Mouse (Mus musculus) adrenal gland, adult 10 weeks (tissue): Measurements from ENCODE around the gene Slfn5. TPM values are rescaled to one million over a fixed set of nuclear protein-coding genes. Genes with fewer than 3 reads are reported as not detected.

Experiments
- polyA plus RNA-seq: library from polyadenylated mRNA; stranded (reverse); fragments of 350-450 nt; fragmentation: Illumina TruSeq; extraction: RNeasy Lipid Tissue Mini Kit (QIAGEN cat#74804); gene quantifications from one replicate; pipeline ENCODE4 v1.2.3, GENCODE M21; 2014; ENCODE audit warnings: low read depth, low replicate concordance

The Slfn5 gene
- 57.6 TPM for polyA plus RNA-seq

DNA sequence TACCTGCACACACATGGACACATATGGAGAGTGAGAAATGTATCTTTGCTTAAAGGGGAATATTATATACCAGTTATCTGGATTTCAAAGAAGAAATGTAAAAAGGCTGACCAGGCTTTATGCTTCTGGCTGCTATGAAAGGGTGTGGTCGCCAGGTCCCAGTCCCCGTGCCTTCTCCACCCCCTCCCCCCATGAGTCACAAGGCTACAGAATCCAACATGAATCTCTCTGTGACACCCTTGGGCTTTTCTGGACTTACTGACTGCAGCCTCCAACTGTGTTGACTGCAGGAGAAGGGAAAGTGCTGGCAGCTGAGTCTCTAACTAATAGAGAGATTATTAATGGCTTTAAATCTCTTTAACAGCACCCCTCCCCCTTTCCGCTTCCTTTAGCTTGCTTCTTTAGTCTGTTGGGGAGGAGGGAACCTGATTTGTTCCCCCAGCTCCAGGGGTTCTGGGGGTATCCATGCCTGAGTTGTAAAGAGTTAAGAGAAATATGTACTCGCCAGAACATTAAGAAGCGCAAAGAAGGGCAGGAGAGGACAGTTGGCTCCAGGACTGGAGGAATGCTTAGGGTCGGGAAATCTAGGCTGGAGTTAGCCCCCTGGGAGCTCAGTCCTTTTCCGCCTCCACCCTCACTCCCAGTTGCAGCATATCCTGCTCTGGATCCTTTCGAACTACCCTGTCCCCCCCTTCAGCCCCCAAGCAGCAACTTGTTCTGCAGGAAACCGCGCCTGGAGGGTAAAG, at the start of gene Slfn5:
Gene Slfn5, plus strand, starts transcription at position 614 of the 746 bp plus-strand sequence.

DNA sequence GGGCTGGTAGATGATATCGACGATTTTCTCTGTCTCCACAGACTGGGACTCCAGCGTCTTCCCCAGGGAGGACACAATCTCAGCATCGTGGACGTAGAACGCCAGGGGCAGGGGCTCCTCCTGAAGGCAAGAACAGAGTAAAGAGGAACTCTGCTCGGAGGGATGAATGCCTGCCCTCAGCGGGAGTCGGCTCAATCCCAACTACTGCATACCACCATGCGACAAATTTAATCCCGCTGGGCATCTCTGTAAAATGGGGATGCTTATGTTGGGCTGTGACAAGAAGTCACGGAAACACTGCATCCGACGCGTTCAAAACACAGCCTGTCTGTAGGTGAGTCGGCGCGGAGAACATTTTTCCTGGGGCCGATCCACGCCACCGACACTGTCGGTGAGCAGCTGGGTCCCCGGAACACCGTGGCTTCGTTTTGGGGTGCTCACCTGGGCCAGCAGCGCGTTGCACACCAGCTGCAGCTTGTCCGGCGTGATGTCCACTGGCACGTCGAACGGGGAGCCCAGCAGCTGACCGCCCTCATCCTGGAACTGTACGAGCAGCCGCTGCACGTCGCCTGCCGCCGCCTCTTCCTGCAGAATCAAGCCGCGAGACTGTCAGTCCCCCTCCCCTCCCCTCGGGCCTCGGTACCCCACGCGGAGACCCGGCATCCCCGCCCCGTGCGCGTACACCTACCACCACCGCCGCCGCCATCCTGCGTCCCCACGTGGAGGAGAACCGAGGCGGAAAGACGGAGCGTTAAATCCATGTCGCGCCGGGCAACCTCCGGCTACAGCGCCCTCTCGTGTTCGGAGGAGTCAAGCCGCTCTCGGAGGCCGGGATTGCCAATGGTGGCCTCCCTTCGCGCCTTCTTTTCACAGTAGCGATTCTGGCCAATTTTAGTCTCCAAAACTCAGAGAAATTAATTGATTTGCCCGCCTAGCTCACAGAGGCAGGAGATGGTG, 43.2 kb upstream of the Slfn5 start, which contains the start of gene Nle1:
Gene Nle1, minus strand, starts transcription at position 761 of the 957 bp plus-strand sequence.

DNA sequence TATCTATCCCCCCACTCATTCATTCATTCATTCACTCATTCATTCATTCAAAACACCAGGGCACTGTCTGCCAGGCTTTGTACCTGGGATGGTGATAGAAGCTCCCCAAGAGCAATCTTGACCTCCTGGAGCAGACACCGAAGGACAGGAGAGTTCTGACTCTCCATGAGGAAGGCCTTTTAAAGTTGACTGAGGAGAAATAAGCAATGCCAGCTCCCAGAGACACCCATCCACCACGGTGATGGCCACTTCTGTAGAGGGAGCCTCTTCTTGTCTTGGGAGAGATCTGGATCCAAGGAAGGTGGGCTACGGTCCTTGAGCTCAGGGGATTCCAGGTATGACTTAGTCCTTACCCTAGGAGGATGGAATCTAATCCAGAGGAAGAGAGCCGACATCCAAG, 40.9 kb upstream of the Slfn5 start, which contains the start of gene Unc45b:
Gene Unc45b, plus strand, starts transcription at position 301 of the 400 bp plus-strand sequence.

DNA sequence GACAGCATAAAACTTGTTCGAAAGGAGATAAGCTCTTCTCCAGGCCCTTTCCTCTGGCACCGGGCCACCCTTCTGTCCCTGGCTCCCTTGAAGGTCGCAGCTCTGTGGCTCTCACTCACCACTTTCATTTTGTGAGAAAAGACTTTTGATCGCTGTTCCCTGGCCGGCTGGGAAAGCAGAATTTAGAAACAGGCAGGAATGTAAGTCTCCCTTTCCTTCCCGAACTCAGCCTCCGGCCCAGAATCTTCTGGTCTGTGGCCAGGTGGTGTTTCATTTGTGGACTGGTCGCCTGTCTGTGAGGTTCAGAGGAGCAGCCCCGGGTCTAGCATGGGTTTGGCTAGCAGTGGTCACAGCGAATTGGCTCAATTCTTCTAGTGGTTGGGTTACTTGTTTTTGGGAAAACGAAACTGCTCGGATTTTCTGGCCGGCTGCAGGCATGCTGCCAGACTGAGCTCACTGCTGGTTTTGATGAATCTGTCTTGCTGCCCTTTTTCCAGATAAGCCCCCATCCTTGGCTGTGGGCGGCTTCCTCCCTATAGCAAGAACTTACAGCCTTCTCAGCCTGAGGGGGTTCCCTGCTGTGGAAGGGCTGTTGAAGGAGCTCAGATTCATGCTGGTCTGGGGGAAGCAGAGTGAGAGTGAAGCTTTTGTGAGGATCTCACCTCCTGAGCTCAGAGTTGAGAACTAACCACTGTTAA, 40.5 kb downstream of the Slfn5 start, which contains the start of gene Slfn9:
Gene Slfn9, minus strand, starts transcription at position 362 of the 698 bp plus-strand sequence.

Other genes with a start within 250 kb of the Slfn5 start
- gene Cct6b, start 187.0 kb upstream of the Slfn5 start, polyA plus RNA-seq: 1.2 TPM
- 18.5 TPM for gene Zfp830, start 187.0 kb upstream of the Slfn5 start, polyA plus RNA-seq
- 16.8 TPM for gene Lig3, start 170.2 kb upstream of the Slfn5 start, polyA plus RNA-seq
- 7.7 TPM for gene Rffl, start 80.1 kb upstream of the Slfn5 start, polyA plus RNA-seq
- gene Rad51d, start 60.7 kb upstream of the Slfn5 start, polyA plus RNA-seq: 7.1 TPM
- not detected for gene Fndc8, start 59.2 kb upstream of the Slfn5 start, polyA plus RNA-seq
- 6.9 TPM for gene Nle1, start 42.9 kb upstream of the Slfn5 start, polyA plus RNA-seq
- gene Unc45b, start 40.8 kb upstream of the Slfn5 start, polyA plus RNA-seq: 1.9 TPM
- gene Slfn9, start 40.5 kb downstream of the Slfn5 start, polyA plus RNA-seq: 62.3 TPM
- 21.9 TPM for gene Slfn8, start 69.5 kb downstream of the Slfn5 start, polyA plus RNA-seq
- gene Slfn2, start 113.8 kb downstream of the Slfn5 start, polyA plus RNA-seq: 9.8 TPM
- gene Slfn1, start 165.5 kb downstream of the Slfn5 start, polyA plus RNA-seq: 0.82 TPM
- 0.35 TPM for gene Slfn4, start 223.8 kb downstream of the Slfn5 start, polyA plus RNA-seq
- gene Slfn3, start 240.0 kb downstream of the Slfn5 start, polyA plus RNA-seq: 11.0 TPM